Mouse (Mus musculus): ENCODE results near the gene Trappc3. TPM values are rescaled to one million over a fixed set of nuclear protein-coding genes. Genes with fewer than 3 reads are reported as not detected.
A peak's percentile ranks its signal among the peaks of the same experiment; 100 is the strongest.
"Not testable (repeated sequence)": the region's sequence is repeated elsewhere in the genome, so short reads cannot be mapped to it uniquely, and the experiment has no call there.

The Trappc3 gene
- total RNA-seq (2021), result 10 to 100 TPM; 22.2 to 24.3 TPM
- long read RNA-seq, experiment 1, transcript Trappc3-201 (5 exons, 1,336 nt), result major isoform, 5 of 6 reads
- long read RNA-seq, experiment 1, partial matches to known transcripts, result 0 of 6 reads
- long read RNA-seq, experiment 1, other reads (novel, unspliced or antisense), result 1 of 6 reads
- long read RNA-seq, experiment 2, partial matches to known transcripts, result 0 of 3 reads
- long read RNA-seq, experiment 2, other reads (novel, unspliced or antisense), result 1 of 3 reads

GRCm38 (mm10) chr4:126262119-126262807, at the start of gene Trappc3:
Gene Trappc3 (plus strand): TSS chr4:126262325.
- peak; percentile 99 for DNase-seq
- intact Hi-C loops (cut with DNase I; ENCODE audit: low total_unique reads), result loop anchor here (10.0 kb wide), 1 partner anchor 87 kb away; no protein-coding TSS in a partner anchor

GRCm38 (mm10) chr4:126217771-126218170, 44.4 kb upstream of the Trappc3 start:
- DNase-seq, result peak; percentile 59

GRCm38 (mm10) chr4:126219540-126219939, 42.6 kb upstream of the Trappc3 start:
- intact Hi-C loops (cut with DNase I; ENCODE audit: low total_unique reads); DNase-seq: not testable (repeated sequence)

More at GRCm38 (mm10) chr4:126217771-126218170, 44.4 kb upstream of the Trappc3 start:
- intact Hi-C loops (cut with DNase I; ENCODE audit: low total_unique reads), result no loop called here

GRCm38 (mm10) chr4:126220045-126220444, 42.1 kb upstream of the Trappc3 start:
- DNase-seq, result no peak
- intact Hi-C loops (cut with DNase I; ENCODE audit: low total_unique reads), result loop anchor here (5.0 kb wide), 1 partner anchor 92 kb away; no protein-coding TSS in a partner anchor

GRCm38 (mm10) chr4:126222631-126223030, 39.5 kb upstream of the Trappc3 start:
- intact Hi-C loops (cut with DNase I; ENCODE audit: low total_unique reads), result loop anchor here (5.0 kb wide), 1 partner anchor 90 kb away; no protein-coding TSS in a partner anchor
- no peak for DNase-seq

- no peak for DNase-seq
- intact Hi-C loops (cut with DNase I; ENCODE audit: low total_unique reads), result loop anchor here (2.0 kb wide), 1 partner anchor 34 kb away; no protein-coding TSS in a partner anchor
Observed at GRCm38 (mm10) chr4:126226640-126227039, 35.5 kb upstream of the Trappc3 start.

- intact Hi-C loops (cut with DNase I; ENCODE audit: low total_unique reads), result loop anchor here (2.0 kb wide), 1 partner anchor 34 kb away; no protein-coding TSS in a partner anchor
- peak; percentile 89 for DNase-seq
Observed at GRCm38 (mm10) chr4:126227077-126227761, 34.9 kb upstream of the Trappc3 start.

GRCm38 (mm10) chr4:126228144-126228543, 34.0 kb upstream of the Trappc3 start:
- intact Hi-C loops (cut with DNase I; ENCODE audit: low total_unique reads), result no loop called here
- no peak for DNase-seq

- intact Hi-C loops (cut with DNase I; ENCODE audit: low total_unique reads), result no loop called here
- DNase-seq, result no peak
Observed at GRCm38 (mm10) chr4:126229900-126230299, 32.2 kb upstream of the Trappc3 start.

GRCm38 (mm10) chr4:126233676-126234308, 28.3 kb upstream of the Trappc3 start:
- DNase-seq, result no peak
- intact Hi-C loops (cut with DNase I; ENCODE audit: low total_unique reads), result no loop called here

GRCm38 (mm10) chr4:126234496-126235175, 27.5 kb upstream of the Trappc3 start:
- intact Hi-C loops (cut with DNase I; ENCODE audit: low total_unique reads), result no loop called here
- no peak for DNase-seq

GRCm38 (mm10) chr4:126235191-126235590, 26.9 kb upstream of the Trappc3 start:
- intact Hi-C loops (cut with DNase I; ENCODE audit: low total_unique reads), result no loop called here
- no peak for DNase-seq

GRCm38 (mm10) chr4:126236467-126237280, 25.5 kb upstream of the Trappc3 start:
- no peak for DNase-seq
- intact Hi-C loops (cut with DNase I; ENCODE audit: low total_unique reads), result no loop called here

- DNase-seq, result peak; percentile 58
- intact Hi-C loops (cut with DNase I; ENCODE audit: low total_unique reads), result no loop called here
Observed at GRCm38 (mm10) chr4:126237721-126238242, 24.3 kb upstream of the Trappc3 start.

- intact Hi-C loops (cut with DNase I; ENCODE audit: low total_unique reads), result no loop called here
- DNase-seq, result no peak
Observed at GRCm38 (mm10) chr4:126239862-126240475, 22.2 kb upstream of the Trappc3 start.

- no peak for DNase-seq
- intact Hi-C loops (cut with DNase I; ENCODE audit: low total_unique reads), result no loop called here
Observed at GRCm38 (mm10) chr4:126241956-126242355, 20.2 kb upstream of the Trappc3 start.

- intact Hi-C loops (cut with DNase I; ENCODE audit: low total_unique reads), result no loop called here
- no peak for DNase-seq
Observed at GRCm38 (mm10) chr4:126242510-126242909, 19.6 kb upstream of the Trappc3 start.

Data from gastrocnemius, postnatal 14 days (tissue).